Mouse (Mus musculus) cerebral cortex, adult 2 months (tissue): ENCODE data around the gene Vrk3.

Experiments used
- WGBS: fragments of 180-500 bp; shearing (Covaris S2); methylation state at CpG from one replicate; pipeline ENCODE4 v1.1.7; 2018; 5-methylcytosine and 5-hydroxymethylcytosine counted together

Gene Vrk3

GRCm38 (mm10) chr7:44770046-44770578 is 21.9 kb downstream of the Vrk3 start:
- WGBS = 30% methylated on average over 6 of the region's 6 CpGs

DNA sequence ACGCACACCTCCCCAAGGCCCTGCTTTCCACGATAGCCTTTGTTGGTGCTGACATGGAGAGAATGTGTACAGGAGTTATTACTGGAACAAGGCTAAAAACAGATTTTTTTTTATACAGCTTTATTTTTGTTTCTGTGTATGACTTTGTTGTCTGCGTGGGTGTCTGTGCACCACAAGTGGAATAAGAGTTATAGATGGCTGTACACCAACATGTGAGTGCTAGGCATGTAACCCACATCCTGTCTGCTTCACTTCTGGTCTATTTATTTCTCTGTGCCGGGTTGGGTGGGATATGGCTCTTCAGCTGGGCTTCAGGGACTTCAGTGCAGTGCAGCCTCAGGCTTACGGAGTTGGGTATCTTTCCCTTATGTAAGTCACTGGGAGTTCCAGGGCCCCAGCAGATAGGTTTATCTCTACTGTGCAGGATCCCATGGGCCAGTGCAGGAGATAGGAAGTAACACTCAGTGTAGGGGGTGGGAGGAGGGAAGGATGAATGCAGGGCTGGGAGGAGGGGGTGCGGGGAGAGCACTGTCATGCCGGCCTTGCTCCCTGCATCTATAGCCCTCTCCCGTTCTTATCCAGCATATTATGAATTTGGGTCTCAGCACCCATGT is 24.5 kb downstream of the Vrk3 start:
- WGBS = 68% methylated on average over 8 of the region's 8 CpGs

DNA sequence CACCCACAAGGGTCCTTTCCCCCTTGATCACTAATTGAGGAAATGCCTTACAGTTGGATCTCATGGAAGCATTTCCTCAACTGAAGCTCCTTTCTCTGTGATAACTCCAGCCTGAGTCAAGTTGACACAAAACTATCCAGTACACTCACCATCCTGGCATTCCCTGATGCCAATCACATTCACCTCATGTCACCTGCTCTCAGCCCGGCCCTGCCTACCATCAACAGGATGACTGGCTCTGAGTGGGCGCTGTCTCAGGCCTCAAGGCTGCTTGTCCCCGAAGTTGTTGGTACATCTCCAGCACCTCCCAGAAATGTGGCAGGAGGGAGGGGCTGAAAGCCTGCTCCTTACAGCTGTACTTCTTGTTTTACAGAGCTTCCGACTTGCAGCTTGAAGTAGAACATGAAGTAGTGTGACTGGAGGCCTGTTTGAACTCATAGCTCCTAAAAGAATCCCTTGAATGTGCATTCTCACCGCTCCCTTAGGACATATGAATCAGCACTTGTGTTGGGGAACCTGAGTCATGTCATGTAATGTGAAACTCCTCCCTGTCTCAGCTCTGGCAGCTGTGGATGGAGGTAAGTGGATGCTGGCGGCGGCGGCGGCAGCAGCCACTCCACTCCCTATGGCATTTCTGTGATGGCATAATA is 28.8 kb downstream of the Vrk3 start:
- 81% methylated on average over 9 of the region's 9 CpGs for WGBS

GRCm38 (mm10) chr7:44780101-44780500 is 31.9 kb downstream of the Vrk3 start:
- WGBS = 91% methylated on average over 8 of the region's 8 CpGs

DNA sequence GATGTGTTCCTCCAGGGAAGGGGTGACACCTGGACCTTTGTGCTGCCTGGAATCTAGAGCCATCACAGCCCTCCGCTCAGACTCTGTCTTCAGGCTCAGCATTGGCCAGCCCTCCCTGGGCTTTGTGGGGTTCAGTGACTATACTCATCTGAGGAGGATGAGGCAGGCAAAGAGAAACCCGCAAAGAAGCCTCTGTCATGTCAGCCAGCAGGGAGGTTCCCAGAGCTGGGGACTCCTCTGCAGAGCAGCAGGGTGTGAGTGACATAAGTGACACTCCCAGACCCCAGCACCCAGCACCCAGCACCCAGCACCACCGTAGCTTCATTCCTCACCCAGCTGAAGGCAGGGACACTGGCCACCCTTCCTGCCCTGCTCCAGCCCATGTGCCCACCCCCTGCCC is 41.3 kb downstream of the Vrk3 start:
- 72% methylated on average over 3 of the region's 3 CpGs for WGBS

- WGBS = 79% methylated on average over 4 of the region's 4 CpGs
These were observed 41.9 kb downstream of the Vrk3 start for GRCm38 (mm10) chr7:44790066-44790465.

DNA sequence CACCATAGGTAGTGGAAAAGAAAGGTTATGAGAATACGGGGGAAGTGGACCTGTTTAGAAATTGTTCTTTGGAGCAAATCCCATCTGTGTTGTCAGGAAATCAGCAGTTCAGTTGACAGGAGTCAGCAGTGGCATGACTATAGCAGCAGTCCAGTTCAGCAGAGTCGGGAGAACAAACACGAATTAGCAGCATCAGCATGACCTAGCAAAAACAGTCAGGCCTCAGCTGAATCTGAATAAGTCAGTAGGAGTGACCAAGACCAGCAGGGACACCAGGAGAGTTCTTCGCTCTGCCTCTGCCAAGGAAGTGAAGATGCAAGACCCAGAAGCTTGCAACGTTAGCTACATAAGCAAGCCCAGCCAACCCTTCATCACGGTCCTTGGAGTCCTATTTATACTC is 44.6 kb downstream of the Vrk3 start:
- WGBS = 76% methylated on average over 6 of the region's 6 CpGs

- 84% methylated on average over 2 of the region's 2 CpGs for WGBS
These were observed 60.7 kb downstream of the Vrk3 start for GRCm38 (mm10) chr7:44808927-44809326.

DNA sequence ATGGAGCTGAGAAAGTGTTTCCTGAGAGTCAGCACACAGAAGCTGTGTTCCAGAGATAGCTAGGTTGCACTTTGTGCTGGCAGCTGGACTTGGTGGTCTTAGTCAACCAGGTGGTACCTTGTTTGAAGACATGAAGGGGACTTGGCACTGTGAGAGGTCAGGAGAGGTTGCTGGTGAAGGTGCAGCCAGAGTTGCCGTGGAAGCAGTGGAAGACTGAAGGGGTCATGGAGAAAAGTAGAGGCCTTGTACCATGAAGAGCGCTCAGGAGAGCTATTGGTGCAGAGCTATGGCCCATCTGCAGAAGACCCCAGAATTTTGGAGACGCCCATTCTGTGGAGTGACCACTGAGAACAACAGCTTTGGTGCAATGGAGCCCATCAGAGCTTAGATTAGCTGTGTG is 61.3 kb downstream of the Vrk3 start:
- WGBS = 98% methylated on average over 3 of the region's 3 CpGs

DNA sequence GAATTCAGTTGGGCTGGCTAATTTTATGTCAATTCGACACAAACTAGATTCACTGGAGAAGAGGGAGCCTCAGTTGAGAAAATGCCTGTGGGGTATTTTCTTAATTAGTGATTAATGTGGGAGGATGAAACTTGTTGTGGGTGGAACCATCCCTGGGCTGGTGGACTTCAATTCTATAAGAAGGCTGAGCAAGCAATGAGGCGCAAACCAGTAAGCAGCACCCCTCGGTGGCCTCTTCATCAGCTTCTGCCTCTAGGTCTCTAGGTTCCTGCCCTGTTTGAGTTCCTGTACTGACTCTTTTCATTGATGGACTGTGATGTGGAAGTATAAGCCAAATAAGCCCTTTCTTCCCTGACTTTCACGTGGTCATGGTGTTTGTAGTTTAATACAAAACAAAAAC is 62.2 kb downstream of the Vrk3 start:
- WGBS = 82% methylated on average over 4 of the region's 4 CpGs

- 90% methylated on average over 7 of the region's 7 CpGs for WGBS
These were observed 62.8 kb downstream of the Vrk3 start for GRCm38 (mm10) chr7:44810819-44811557.

- 96% methylated on average over 20 of the region's 20 CpGs for WGBS
These were observed 64.6 kb downstream of the Vrk3 start for GRCm38 (mm10) chr7:44812651-44813325.

GRCm38 (mm10) chr7:44813985-44814384 is 65.8 kb downstream of the Vrk3 start:
- WGBS = 94% methylated on average over 3 of the region's 3 CpGs

DNA sequence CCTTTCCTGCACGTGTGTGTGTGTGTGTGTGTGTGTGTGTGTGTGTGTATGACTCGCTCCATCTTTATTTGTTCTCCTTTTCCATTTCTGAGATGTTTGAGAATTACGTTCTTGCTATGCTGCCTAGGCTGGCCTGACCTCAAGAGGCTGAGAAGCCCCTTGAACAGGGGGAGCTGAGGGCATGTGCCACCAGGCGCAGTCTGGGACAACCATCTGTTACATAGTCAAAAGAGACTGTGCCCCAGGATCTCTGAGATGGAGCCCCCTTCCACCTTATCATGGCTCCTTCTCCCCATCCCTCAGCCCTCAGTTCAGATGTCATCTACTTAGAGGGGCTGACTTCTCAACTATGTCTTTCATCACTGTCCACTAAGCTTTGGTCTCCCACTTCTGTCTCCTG is 66.2 kb downstream of the Vrk3 start:
- WGBS = 89% methylated on average over 4 of the region's 4 CpGs

GRCm38 (mm10) chr7:44814952-44815553 is 66.8 kb downstream of the Vrk3 start:
- 37% methylated on average over 14 of the region's 14 CpGs for WGBS

DNA sequence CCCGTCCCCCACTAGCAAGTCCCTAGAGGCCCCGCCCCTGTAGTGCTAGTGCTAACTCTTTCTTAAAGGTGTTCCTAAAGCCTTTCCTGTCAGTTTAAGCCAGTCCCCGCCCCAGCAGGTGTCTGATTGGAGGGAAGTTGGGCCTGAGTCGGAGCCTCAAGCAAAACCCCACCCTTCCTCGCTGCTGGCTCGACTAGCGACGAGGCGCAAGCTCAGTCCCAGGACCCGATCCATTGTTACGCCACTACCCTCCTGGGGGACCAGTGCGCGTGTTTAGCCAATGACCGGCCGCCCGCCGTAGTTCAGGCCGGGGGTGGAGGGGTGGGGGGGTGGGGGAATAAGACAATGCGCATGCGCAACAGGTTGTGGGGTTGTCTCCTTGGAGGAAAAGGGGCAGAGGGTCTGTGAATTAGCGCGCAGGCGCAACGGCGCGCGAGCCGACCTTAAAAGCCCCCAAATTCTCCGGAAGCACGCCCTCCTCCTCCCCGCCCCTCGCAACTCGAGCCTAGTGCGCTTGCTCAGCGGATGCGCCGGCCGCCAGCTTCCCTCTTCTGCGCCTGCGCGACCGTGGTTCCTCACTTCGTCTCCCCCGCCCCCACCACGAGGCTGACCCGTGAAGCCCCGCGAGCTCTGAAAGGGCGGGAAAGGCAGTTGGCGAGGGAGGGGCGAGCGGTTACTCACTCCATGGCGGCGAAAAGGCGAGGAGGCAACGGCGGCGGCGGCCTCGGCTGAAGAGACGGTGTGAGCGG is 67.7 kb downstream of the Vrk3 start, which contains the start of the genes Nup62 and Il4i1:
Gene Nup62 (plus strand): TSS at position 368 of the 749 bp plus-strand sequence.
Gene Il4i1 (plus strand): TSS at position 667 of the 749 bp plus-strand sequence.
- 0% methylated on average over 60 of the region's 62 CpGs for WGBS

DNA sequence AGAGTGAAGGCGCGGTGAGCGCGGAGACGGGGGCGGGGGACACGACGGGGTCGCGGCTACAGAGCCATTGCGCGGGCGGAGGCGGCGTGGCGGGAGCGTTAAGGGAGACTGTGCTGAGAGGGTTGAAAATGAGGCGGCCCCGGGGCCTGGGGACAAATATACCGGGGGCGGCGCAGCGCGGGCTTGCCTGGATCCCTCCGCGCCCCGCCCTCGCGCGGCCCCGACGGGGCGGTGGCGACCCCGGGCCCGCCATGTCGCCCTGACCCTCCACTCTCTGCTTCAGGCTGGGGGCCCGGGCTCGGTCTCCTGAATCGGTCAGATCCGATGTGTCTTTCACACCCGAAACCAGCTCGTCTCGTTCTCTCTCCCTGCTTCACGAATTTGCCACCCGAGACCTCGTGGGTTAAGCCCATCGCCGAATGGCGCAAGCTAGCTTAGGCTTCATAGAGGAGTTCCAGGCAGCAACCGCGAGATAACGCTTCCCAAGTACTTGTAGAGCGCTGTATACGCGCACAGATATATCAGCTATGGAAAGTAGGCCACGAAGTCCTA is 68.3 kb downstream of the Vrk3 start, which contains the start of gene Atf5:
Gene Atf5 (minus strand): TSS at position 189 of the 552 bp plus-strand sequence.
- WGBS = under 1% methylated on average over 48 of the region's 57 CpGs

GRCm38 (mm10) chr7:44817441-44817840 is 69.2 kb downstream of the Vrk3 start:
- WGBS = 13% methylated on average over 3 of the region's 3 CpGs

DNA sequence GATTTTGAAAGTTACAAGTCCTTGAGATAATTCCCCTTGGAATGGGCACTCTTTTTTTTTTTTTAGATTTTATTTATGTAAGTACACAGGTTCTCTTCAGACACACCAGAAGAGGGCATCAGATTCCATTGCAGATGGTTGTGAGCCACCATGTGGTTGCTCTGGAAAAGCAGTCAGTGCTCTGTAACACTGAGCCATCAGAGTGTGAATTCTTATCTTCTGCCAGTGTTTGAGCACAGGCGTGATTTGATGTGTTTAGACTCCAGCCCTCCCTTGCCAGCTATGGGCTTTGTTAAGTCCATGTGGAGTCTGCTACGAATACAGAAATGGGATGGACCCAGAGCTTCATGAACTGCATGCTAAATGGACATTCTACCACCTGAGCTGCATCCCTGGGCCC is 70.0 kb downstream of the Vrk3 start:
- 21% methylated on average over 2 of the region's 2 CpGs for WGBS

GRCm38 (mm10) chr7:44818751-44819235 is 70.6 kb downstream of the Vrk3 start:
- WGBS = 23% methylated on average over 6 of the region's 6 CpGs
